Mouse (Mus musculus): ENCODE data around the gene Psmd1. TPM values are rescaled to one million over a fixed set of nuclear protein-coding genes. Genes with fewer than 3 reads are reported as not detected.
"Not testable (repeated sequence)": the region's sequence is repeated elsewhere in the genome, so short reads cannot be mapped to it uniquely, and the experiment has no call there.

Psmd1 gene
- total RNA-seq (2014; rRNA removed) (91.5 and 103 TPM in 2 replicates), polyA plus RNA-seq (2015; fragmentation: Nextera tagmentation; extraction: Ambion mirVana) (193 and 195 TPM in 2 replicates)

- under 1% methylated on average over 43 of the region's 47 CpGs for WGBS
- DNase-seq (ENCODE audit: low spot score) (peak; percentile 96), ATAC-seq (ENCODE audit: low FRiP score) (peak; percentile 93)
- H3K27me3 ChIP-seq (ENCODE audit: insufficient read depth, low read length) = no peaks in the 10 kb centered on the region
- H3K9ac ChIP-seq (replicated peaks; ENCODE audit: low read length, poor library complexity, severe bottlenecking) = peak within 1 kb of the TSS; percentile 93
- no peaks in the 10 kb centered on the region for H3K9me3 ChIP-seq (ENCODE audit: low read length)
- peak; percentile 94 for TF ChIP-seq CTCF (IDR thresholded peaks at IDR 0.05)
- peak within 1 kb of the TSS; percentile 81 for H3K27ac ChIP-seq (ENCODE audit: low read depth, low read length)
- peaks cover 4% of the 10 kb centered on the region for H3K4me1 ChIP-seq (ENCODE audit: insufficient read depth, low read length)
- no peaks in the 10 kb centered on the region for H3K36me3 ChIP-seq (ENCODE audit: insufficient read depth, low read length)
- H3K4me2 ChIP-seq (ENCODE audit: low read depth, low read length, poor library complexity, severe bottlenecking) = peak within 1 kb of the TSS; percentile 75
- H3K4me3 ChIP-seq (ENCODE audit: low read depth, low read length) = peak within 1 kb of the TSS; percentile 84
Observed at GRCm38 (mm10) chr1:86064271-86064991, at the start of gene Psmd1. TSS of gene Psmd1 (plus strand) at chr1:86064387.

GRCm38 (mm10) chr1:86015758-86016157, 48.4 kb upstream of the Psmd1 start:
- H3K9me3 ChIP-seq (ENCODE audit: low read length); ATAC-seq (ENCODE audit: low FRiP score); H3K4me2 ChIP-seq (ENCODE audit: low read depth, low read length, poor library complexity, severe bottlenecking); H3K27ac ChIP-seq (ENCODE audit: low read depth, low read length); H3K4me1 ChIP-seq (ENCODE audit: insufficient read depth, low read length); H3K9ac ChIP-seq (replicated peaks; ENCODE audit: low read length, poor library complexity, severe bottlenecking); DNase-seq (ENCODE audit: low spot score); H3K4me3 ChIP-seq (ENCODE audit: low read depth, low read length); H3K36me3 ChIP-seq (ENCODE audit: insufficient read depth, low read length); H3K27me3 ChIP-seq (ENCODE audit: insufficient read depth, low read length): not testable (repeated sequence)
- WGBS = 96% methylated on average over 9 of the region's 9 CpGs

GRCm38 (mm10) chr1:86016516-86016915, 47.7 kb upstream of the Psmd1 start, which contains the start of gene Spata3:
TSS of gene Spata3 (plus strand) at chr1:86016816.
- no peak for ATAC-seq (ENCODE audit: low FRiP score)
- Histone ChIP-seq H3K4me1 (ENCODE audit: insufficient read depth, low read length) (no peaks in the 10 kb centered on the region), H3K4me3 (ENCODE audit: low read depth, low read length) (no peak within 1 kb of the TSS), H3K36me3 (ENCODE audit: insufficient read depth, low read length) (no peaks in the 10 kb centered on the region), H3K9me3 (ENCODE audit: low read length) (no peaks in the 10 kb centered on the region), H3K27ac (ENCODE audit: low read depth, low read length) (no peak within 1 kb of the TSS), H3K4me2 (ENCODE audit: low read depth, low read length, poor library complexity, severe bottlenecking) (no peak within 1 kb of the TSS), H3K27me3 (ENCODE audit: insufficient read depth, low read length) (0 out of 2 replicates have a peak, but pooled peaks cover 7% of the 10 kb centered on the region), H3K9ac (replicated peaks; ENCODE audit: low read length, poor library complexity, severe bottlenecking) (no peak within 1 kb of the TSS)
- 91% methylated on average over 8 of the region's 8 CpGs for WGBS
- no peak for DNase-seq (ENCODE audit: low spot score)
- no peak for TF ChIP-seq CTCF (IDR thresholded peaks at IDR 0.05)

- no peaks in the 10 kb centered on the region for H3K4me1 ChIP-seq (ENCODE audit: insufficient read depth, low read length)
- H3K36me3 ChIP-seq (ENCODE audit: insufficient read depth, low read length) = no peaks in the 10 kb centered on the region
- 0 out of 2 replicates have a peak, but pooled peaks cover 7% of the 10 kb centered on the region for H3K27me3 ChIP-seq (ENCODE audit: insufficient read depth, low read length)
- WGBS = 3% methylated on average over 52 of the region's 60 CpGs
- H3K4me2 ChIP-seq (ENCODE audit: low read depth, low read length, poor library complexity, severe bottlenecking) = peak overlapping the region; percentile 93
- DNase-seq (ENCODE audit: low spot score) = peak; percentile 86
- H3K27ac ChIP-seq (ENCODE audit: low read depth, low read length) = peak overlapping the region; percentile 69
- peak; percentile 82 for ATAC-seq (ENCODE audit: low FRiP score)
- peak; percentile 66 for TF ChIP-seq CTCF (IDR thresholded peaks at IDR 0.05)
- peak overlapping the region; percentile 50 for H3K4me3 ChIP-seq (ENCODE audit: low read depth, low read length)
- no peaks in the 10 kb centered on the region for H3K9me3 ChIP-seq (ENCODE audit: low read length)
- peak overlapping the region; percentile 60 for H3K9ac ChIP-seq (replicated peaks; ENCODE audit: low read length, poor library complexity, severe bottlenecking)
Observed at GRCm38 (mm10) chr1:86018235-86019055, 45.7 kb upstream of the Psmd1 start.

- Histone ChIP-seq H3K36me3 (ENCODE audit: insufficient read depth, low read length) (no peaks in the 10 kb centered on the region), H3K27me3 (ENCODE audit: insufficient read depth, low read length) (0 out of 2 replicates have a peak, but pooled peaks cover 7% of the 10 kb centered on the region), H3K9me3 (ENCODE audit: low read length) (no peaks in the 10 kb centered on the region), H3K4me1 (ENCODE audit: insufficient read depth, low read length) (no peaks in the 10 kb centered on the region), H3K4me3 (ENCODE audit: low read depth, low read length) (no peak overlapping the region), H3K4me2 (ENCODE audit: low read depth, low read length, poor library complexity, severe bottlenecking) (no peak overlapping the region), H3K27ac (ENCODE audit: low read depth, low read length) (no peak overlapping the region), H3K9ac (replicated peaks; ENCODE audit: low read length, poor library complexity, severe bottlenecking) (no peak overlapping the region)
- TF ChIP-seq CTCF (IDR thresholded peaks at IDR 0.05) = peak; percentile 55
- no peak for ATAC-seq (ENCODE audit: low FRiP score)
- WGBS = 65% methylated on average over 11 of the region's 11 CpGs
- no peak for DNase-seq (ENCODE audit: low spot score)
Observed at GRCm38 (mm10) chr1:86021365-86021989, 42.7 kb upstream of the Psmd1 start.

All from midbrain, postnatal 0 days (tissue).